In genomic region chr6:127275430-127275784, GRCm38 (mm10) we compare ENCODE assay signal across 14 mouse cellular contexts.
A peak's percentile ranks its signal among the peaks of the same experiment; 100 is the strongest.
DNase-seq lines count a peak whose midpoint lies in the region; ATAC-seq lines count a peak whose summit lies in the region.
"Had no signal": no experiment of that assay in that cellular context is flagged by ENCODE, and none has a peak within 500 bp of the region (broad histone marks: within the 10 kb centered on the region; RNA-seq: fewer than 3 reads in every experiment).

No protein-coding gene starts in this region.

- H3K36me3 ChIP-seq in heart, embryonic 13.5 days, result no peaks in the 10 kb centered on the region
- no peaks in the 10 kb centered on the region for H3K36me3 ChIP-seq in liver, embryonic 11.5 days (ENCODE audit: control insufficient read depth, insufficient read depth, low read length)
- H3K36me3 ChIP-seq: forebrain, embryonic 10.5 days; hindbrain, embryonic 13.5 days; stomach, embryonic 15.5 days had no signal

- intact Hi-C loops in heart, postnatal 25 days (cut with DNase I), result no loop called here

- WGBS in heart, embryonic 13.5 days, result 82% methylated on average over 2 of the region's 2 CpGs
- WGBS in liver, embryonic 11.5 days, result 82% methylated on average over 2 of the region's 2 CpGs

- H3K4me1 ChIP-seq in heart, embryonic 13.5 days, result peaks cover 20% of the 10 kb centered on the region
- H3K4me1 ChIP-seq in liver, embryonic 11.5 days (replicated peaks; ENCODE audit: control insufficient read depth, insufficient read depth, low read length), result no peaks in the 10 kb centered on the region
- H3K4me1 ChIP-seq: hindbrain, embryonic 13.5 days had no signal

- H3K4me2 ChIP-seq in heart, embryonic 13.5 days, result no peak overlapping the region
- H3K4me2 ChIP-seq in liver, embryonic 11.5 days, result no peak overlapping the region
- H3K4me2 ChIP-seq: hindbrain, embryonic 13.5 days; stomach, embryonic 15.5 days had no signal

- ATAC-seq in heart, embryonic 13.5 days (ENCODE audit: extremely low read depth, insufficient number of reproducible peaks, low FRiP score, low TSS enrichment), result no peak
- ATAC-seq in liver, embryonic 11.5 days (replicated peaks; ENCODE audit: low FRiP score), result no peak

- no peak for DNase-seq in heart, postnatal 25 days (ENCODE audit: low spot score)
- DNase-seq in liver, result peak; percentile 39
- no peak for DNase-seq in liver, embryonic 11.5 days (ENCODE audit: low spot score)
- peak; percentile 53 for DNase-seq in thymus, postnatal 4 days
- no peak for DNase-seq in thymus, adult 18-20 months
- no peak for DNase-seq in adrenal gland, postnatal 10 days
- DNase-seq in embryo, embryonic 10.5 days (ENCODE audit: low spot score), result no peak
- DNase-seq: adrenal gland, postnatal 14 days; cerebellum, postnatal 14 days; right cerebral cortex, postnatal 14 days had no signal

- H3K4me3 ChIP-seq in heart, embryonic 13.5 days, result no peak overlapping the region
- H3K4me3 ChIP-seq in liver, embryonic 11.5 days (ENCODE audit: low read depth, low read length), result no peak overlapping the region
- H3K4me3 ChIP-seq: forebrain, embryonic 10.5 days; hindbrain, embryonic 13.5 days; stomach, embryonic 15.5 days had no signal

- H3K27ac ChIP-seq in heart, embryonic 13.5 days (replicated peaks), result peak overlapping the region; percentile 73; the same call in 1 of the 2 replicates
- H3K27ac ChIP-seq in liver, embryonic 11.5 days (ENCODE audit: low read depth, low read length), result no peak overlapping the region
- H3K27ac ChIP-seq: forebrain, embryonic 10.5 days; hindbrain, embryonic 13.5 days; stomach, embryonic 15.5 days had no signal

- no peak overlapping the region for H3K9ac ChIP-seq in heart, embryonic 13.5 days
- H3K9ac ChIP-seq in liver, embryonic 11.5 days (ENCODE audit: low read depth, low read length), result no peak overlapping the region
- H3K9ac ChIP-seq: hindbrain, embryonic 13.5 days; stomach, embryonic 15.5 days had no signal

- H3K9me3 ChIP-seq in heart, embryonic 13.5 days, result no peaks in the 10 kb centered on the region
- H3K9me3 ChIP-seq in liver, embryonic 11.5 days (ENCODE audit: control insufficient read depth, low read length), result peaks cover 4% of the 10 kb centered on the region; the same call in 1 of the 2 replicates
- H3K9me3 ChIP-seq: stomach, embryonic 15.5 days had no signal

- peaks cover 4% of the 10 kb centered on the region; the same call in 1 of the 2 replicates for H3K27me3 ChIP-seq in heart, embryonic 13.5 days (replicated peaks)
- no peaks in the 10 kb centered on the region for H3K27me3 ChIP-seq in liver, embryonic 11.5 days (replicated peaks; ENCODE audit: control insufficient read depth, insufficient read depth, low read length)
- H3K27me3 ChIP-seq: hindbrain, embryonic 13.5 days; stomach, embryonic 15.5 days had no signal

Comparison
In these comparisons a context has a peak if more than half of its experiments do, and no peak if none do; other contexts are left out.
1. DNase-seq: peak in liver (single experiment) and thymus, postnatal 4 days (single experiment); none in heart, postnatal 25 days (single experiment), liver, embryonic 11.5 days (single experiment), thymus, adult 18-20 months (0 of 2), adrenal gland, postnatal 10 days (single experiment) and embryo, embryonic 10.5 days (single experiment).